Comparison of ENCODE assay signal across 15 mouse cellular contexts in the genomic region with DNA sequence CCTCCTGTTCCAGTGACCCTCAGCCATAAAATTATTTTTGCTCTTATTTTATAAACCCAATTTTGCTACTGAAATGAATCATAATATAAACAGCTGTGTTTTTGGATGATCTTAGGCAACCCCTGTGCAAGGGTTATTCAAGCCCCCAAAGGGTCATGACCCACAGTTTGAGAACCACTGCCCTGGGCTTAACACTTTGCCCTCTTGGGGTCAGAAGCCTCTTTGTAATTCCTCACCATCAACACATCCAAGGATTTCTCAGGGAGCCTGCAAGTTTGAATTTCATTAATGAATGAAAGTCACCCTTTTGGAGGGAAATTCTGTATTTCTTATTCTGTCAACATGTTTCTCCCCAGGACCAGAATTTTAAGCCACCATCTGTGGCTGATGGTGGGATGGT.
"Had no signal": no experiment of that assay in that cellular context is flagged by ENCODE, and none has a peak within 500 bp of the region (broad histone marks: within the 10 kb centered on the region; RNA-seq: fewer than 3 reads in every experiment).

No protein-coding gene starts in this region.

- H3K4me2 ChIP-seq: lung, embryonic 15.5 days; midbrain, embryonic 13.5 days; midbrain, embryonic 15.5 days; neural tube, embryonic 12.5 days had no signal

- H3K9me3 ChIP-seq: lung, embryonic 15.5 days; megakaryocyte, embryonic 14.5 days; midbrain, embryonic 13.5 days; midbrain, embryonic 15.5 days; neural tube, embryonic 12.5 days had no signal

- H3K4me1 ChIP-seq: lung, embryonic 15.5 days; megakaryocyte, embryonic 14.5 days; midbrain, embryonic 13.5 days; midbrain, embryonic 15.5 days; neural tube, embryonic 12.5 days had no signal

- H3K36me3 ChIP-seq: lung, embryonic 15.5 days; midbrain, embryonic 13.5 days; midbrain, embryonic 15.5 days; neural tube, embryonic 12.5 days had no signal

- H3K27ac ChIP-seq: lung, embryonic 15.5 days; macrophage; midbrain, embryonic 13.5 days; midbrain, embryonic 15.5 days; neural tube, embryonic 12.5 days had no signal

- DNase-seq: liver, postnatal 0 days; lung, adult 2 months; lung, postnatal 14 days; lung, postnatal 36 days; right cerebral cortex, postnatal 14 days; thymus, adult 18-20 months; thymus, postnatal 14 days; thymus, postnatal 36 days had no signal

- H3K9ac ChIP-seq: liver, postnatal 0 days; lung, embryonic 15.5 days; midbrain, embryonic 13.5 days; midbrain, embryonic 15.5 days; neural tube, embryonic 12.5 days had no signal

- H3K4me3 ChIP-seq: lung, embryonic 15.5 days; megakaryocyte, embryonic 14.5 days; midbrain, embryonic 13.5 days; midbrain, embryonic 15.5 days; neural tube, embryonic 12.5 days had no signal

- H3K27me3 ChIP-seq: lung, embryonic 15.5 days; megakaryocyte, embryonic 14.5 days; midbrain, embryonic 13.5 days; midbrain, embryonic 15.5 days; neural tube, embryonic 12.5 days had no signal

- ATAC-seq: liver, postnatal 0 days; lung, postnatal 0 days; midbrain, embryonic 13.5 days; midbrain, embryonic 15.5 days had no signal
